Mouse (Mus musculus): ENCODE measurements around the gene Tbx19. TPM values are rescaled to one million over a fixed set of nuclear protein-coding genes. Genes with fewer than 3 reads are reported as not detected.
A peak's percentile ranks its signal among the peaks of the same experiment; 100 is the strongest.

The Tbx19 gene
- total RNA-seq, 2 experiments from 2014 or later: 0.16 to 0.17 TPM

DNA sequence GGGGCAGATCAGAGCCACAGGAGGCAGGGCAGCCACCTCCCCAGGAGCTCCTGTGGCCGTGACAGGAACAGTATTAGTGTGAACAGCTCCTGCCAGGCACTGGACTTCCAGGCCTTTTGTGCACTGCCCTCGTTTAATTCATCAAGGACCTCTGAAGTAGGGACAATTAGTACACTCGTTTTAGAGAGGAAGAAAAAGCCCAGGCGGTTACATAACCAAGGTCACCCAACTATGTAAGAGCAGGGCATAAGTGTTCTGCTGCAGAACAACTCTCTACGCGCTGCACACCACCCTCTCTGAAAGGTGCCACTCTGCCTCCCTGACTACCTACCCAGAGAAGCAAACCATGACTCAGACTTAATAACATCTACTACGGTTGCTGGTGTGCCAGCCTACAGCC, 24.5 kb upstream of the Tbx19 start:
- DNase-seq (ENCODE audit: low spot score in 2 of 2): no peak

DNA sequence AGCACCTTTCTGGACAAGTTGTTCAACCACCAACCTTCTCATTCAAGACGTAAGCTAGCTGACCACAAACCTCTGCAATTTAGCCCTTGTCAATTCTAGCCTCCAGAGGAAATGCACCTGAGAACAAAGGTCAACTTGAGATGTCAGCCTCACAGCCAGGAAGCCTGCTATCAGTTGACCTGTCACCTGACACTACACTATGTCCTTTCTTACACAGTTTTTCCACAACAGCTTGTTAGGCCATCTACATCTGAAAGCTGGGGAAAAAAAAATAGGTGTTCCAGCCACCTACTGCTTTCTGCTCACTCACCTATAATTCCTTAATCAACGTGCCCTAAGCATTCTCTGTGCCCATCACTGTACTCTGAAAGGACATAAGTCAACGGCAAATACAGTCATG, 23.6 kb upstream of the Tbx19 start:
- DNase-seq (ENCODE audit: low spot score in 2 of 2): no peak

DNA sequence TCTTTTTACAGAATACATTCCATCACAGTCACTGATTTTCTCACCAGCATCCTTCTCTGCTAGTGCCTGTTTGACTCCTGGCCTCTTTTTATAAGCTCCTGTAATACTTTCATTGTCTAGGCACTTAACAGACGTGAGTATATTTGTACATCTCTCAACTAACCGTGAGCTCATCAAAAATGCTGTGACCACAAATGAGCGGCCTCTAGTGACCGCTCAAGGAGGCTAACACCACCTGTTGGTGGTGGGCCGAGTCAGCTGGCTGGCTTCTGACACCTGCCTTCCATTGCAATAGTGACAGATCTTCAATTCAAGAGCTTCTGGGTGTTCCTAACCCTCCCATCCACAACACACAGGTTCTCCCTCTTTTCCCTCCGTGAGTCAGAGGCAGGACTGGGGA, 22.8 kb upstream of the Tbx19 start:
- DNase-seq (ENCODE audit: low spot score in 2 of 2): no peak

DNA sequence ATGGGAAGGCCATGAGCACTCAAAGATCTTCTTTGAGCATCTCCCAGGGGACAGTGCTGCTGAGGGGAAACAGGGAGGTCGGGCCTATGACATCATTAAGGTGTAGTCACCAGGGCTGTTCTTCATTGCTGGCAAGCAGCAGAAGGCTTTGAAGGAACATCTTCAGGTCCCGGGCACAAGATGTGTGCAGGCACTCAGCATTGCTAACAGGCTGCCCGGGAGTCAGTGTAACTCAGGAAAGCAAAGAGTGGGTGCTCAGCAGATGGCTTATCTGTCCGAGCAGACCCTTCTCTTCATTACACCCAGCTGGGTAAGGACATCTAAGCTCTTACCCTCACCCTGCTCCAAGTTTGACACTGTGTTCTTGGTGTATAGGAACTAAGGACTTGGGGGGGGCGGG, 18.7 kb upstream of the Tbx19 start:
- DNase-seq (ENCODE audit: low spot score in 2 of 2): no peak

DNA sequence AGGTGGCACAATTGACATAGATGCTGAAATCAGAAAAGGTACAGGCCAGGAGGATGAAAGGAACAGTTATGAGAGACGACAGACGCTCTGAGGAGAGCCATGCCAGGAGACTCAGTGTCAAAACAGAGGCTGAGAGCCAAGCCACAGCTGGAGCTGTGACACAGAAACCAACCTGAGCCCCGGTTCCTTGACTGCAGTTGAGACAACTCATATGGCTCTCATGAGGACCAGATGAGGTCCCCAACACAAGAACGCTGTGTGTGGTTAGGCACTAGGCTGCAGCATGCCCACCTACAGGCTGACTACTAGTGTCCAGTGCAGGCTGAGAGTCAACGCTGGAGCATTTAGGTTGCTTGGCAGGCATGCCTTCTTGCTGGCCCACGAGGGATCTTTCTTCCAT, 17.5 kb upstream of the Tbx19 start:
- DNase-seq (ENCODE audit: low spot score in 2 of 2): no peak

DNA sequence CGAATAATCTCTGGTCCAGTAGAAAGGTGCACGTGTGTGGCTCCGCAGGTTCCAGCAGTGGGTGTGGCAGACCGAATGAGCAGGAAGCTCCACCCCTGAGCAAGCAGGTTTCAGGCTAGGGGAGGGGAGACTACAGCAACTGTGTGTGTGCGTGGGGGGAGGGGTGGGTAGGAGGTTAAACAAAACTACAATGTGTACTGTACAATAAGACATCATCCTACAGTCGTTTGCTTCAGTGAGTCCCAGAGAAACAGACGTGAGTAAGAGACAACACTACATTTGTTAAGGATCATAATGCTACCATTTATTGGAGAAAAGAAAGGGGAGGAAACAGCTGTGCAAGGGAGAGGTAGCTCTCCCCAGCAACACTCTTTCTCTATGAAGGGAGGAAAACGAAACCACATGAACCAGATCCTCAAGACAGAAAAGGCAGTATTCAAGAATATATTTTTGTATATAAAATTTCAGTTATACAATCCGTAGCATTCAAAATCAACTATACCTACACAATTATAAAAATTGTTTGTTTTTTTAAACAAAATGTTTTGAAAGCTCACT, 13.6 kb upstream of the Tbx19 start:
- no peak for DNase-seq (ENCODE audit: low spot score in 2 of 2)

DNA sequence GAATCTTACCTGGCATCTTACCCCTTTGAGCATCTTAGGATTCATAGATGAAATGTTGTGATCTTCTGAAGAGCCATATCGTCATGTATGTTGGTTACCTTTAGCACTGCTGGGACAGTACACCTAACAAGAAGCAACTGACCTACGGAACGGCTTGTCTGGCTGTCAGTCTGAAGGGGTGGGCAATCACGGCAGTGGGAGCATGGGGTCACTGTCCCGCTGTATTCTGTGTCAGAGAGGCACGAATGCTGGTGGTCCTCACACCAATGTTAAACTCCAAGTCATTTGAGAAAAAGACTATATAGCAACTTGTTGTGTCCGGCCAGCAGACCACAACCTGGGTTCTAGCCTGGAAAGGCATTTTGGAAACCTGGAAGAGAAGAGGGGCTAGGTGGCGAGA, 10.7 kb upstream of the Tbx19 start:
- DNase-seq (ENCODE audit: low spot score in 2 of 2): no peak

DNA sequence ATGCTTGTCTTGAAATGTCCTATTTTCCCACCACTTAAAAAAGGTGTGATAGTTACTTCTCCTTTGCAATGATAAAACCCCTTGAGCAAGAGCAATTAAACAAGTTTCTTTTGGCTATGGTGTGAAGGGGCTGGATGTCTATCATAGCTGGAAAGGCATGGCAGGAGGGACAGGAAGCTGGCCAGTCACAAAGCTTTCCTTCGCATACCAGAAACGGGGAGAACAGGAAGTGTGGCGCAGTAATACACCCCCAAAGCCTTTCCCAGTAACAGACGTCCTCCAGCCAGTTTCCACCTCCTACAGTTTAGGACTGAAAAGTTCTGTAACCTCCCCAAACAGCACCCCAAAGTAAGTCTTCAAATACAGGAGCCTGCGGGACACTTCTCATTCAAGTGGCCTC, 9.6 kb upstream of the Tbx19 start:
- no peak for DNase-seq (ENCODE audit: low spot score in 2 of 2)

DNA sequence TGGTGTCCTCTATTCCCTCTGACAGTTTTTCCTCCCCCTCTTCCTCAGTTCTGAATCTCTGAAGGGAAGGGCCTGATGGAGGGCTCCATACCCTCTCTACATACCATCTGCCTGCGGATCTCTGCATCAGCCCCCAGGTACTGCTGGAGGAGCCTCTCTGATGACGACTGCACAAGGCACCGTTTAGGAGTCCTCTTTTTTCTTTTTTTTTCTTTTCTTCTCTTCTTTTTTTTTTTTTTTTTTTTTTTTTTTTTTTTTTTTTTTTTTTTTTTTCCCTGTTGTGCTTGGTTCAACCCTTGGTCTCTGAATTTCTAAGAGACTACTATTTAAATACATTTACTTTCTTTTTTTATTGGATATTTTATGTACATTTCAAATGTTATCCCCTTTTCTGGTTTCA, 8.9 kb upstream of the Tbx19 start:
- DNase-seq (ENCODE audit: low spot score in 2 of 2): no peak

DNA sequence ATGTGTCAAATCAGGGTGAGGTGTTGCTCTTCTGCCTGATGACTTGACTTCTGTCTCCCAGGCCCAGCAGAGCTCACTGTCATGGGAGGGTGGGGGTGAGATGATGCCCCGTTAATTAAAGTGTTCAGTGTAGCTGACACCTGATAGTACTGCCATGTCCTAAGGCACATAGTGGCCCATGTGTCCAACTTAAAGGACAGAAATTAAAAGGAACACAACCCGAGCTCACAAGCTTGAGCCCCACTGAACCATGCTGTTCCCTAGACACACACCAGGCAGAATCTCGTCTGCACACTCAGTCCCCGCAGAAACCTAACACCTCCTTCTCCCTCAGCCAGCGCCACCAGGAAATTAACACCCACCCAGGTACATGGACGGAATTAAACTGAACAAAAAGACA, 4.3 kb upstream of the Tbx19 start:
- no peak for DNase-seq (ENCODE audit: low spot score in 2 of 2)

DNA sequence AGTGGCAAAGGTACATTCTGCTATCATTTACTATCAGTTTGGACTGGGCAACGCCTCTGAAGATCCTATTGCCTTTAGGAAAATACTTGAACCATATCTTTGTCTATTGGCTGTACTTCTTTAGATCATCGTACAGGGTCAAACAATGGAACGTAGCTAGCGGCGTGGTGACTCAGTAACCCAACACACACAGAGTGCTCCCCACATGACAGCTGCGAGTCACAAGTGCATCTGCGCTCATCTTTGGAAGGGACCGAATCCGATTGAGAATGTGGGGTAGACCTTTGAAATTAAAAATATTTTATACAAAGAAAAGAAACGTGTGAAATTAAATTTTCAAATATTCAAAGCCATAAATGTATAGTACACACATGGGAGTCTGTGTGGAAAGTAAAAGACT, 1.7 kb downstream of the Tbx19 start:
- DNase-seq (ENCODE audit: low spot score in 2 of 2): no peak

DNA sequence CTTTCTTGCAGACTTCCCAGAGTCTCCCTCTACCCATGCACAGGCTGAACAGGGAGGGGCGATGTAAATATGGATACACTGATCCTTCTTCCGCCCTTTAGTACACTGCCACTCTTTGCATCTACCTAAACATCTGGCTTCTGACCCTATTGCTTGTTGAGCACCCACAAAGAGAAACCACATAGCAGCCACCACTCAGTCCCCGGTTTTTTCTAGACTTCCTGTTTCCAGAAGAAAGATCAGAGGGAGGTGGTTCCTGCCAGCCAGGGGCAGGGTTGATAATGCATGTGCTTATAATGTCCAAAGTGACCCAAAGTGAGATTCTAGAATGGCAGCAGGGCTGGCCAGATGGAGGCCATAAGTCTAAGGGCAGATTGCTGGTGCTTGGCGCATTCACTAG, 6.4 kb downstream of the Tbx19 start:
- DNase-seq (ENCODE audit: low spot score in 2 of 2): no peak

DNA sequence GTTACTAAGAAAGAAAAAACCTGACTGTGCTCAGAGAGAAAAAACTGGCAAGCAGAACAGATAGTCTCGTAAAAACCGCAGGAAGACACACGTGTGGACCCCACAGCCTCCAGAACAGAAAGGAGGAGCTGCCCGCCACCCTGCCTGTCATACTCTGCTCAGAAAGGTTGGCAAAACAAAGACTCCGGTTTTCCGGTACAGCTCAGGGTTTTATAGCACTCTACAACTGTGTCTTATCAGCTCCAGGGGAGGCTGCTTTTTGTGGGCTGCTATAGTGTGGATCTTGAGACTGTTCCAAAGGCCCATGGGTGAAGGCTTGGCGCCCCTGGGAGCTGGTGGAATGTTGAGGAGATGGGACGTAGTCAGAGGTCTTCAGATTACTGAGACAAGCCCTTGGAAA, 9.4 kb downstream of the Tbx19 start:
- DNase-seq (ENCODE audit: low spot score in 2 of 2): no peak

DNA sequence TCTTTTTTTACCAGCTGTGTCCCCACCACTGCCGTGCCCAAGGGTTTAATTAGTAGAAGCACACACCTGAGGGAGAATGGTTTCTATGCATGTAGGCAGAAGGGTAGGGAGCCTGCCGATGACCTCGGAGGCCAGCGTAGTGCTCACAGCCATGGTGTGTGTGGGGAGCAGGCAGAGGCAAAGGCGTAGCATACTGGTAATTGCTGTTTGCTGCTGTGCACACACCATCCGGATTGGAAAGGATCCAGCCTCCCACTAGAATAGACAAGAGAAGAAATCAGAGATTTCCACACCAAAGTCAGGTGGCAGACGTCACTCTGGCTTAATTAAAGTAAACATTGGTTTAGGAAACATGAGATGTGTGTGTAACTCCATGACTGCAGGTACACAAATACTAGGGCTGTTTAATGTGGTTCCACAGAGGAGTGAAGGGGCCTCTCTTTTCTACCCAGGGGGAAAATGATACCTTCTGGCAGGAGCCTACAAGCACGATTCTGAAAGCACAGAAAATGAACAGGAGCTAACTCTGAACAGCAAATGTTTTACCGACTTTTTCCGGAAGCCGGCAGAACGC, 18.1 kb downstream of the Tbx19 start:
- DNase-seq (ENCODE audit: low spot score in 2 of 2): no peak

DNA sequence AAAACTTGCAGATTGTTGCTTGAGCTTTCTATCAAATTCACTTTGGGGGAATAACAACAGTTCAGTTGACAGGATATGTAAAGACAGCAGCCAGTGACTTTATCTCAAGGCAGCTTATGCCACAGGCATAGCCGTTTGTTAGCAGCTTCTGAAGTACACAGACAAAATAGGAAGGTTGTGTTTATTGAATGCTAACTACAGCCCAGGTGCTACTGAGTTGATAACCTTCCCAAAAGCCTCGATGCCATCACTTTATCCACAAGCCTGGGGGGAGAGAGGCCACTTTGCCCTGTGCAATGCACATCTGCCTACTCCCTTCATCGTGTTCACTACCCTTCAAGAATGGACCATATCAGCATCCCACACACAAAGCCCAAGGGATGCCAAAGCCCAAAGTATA, 20.3 kb downstream of the Tbx19 start:
- no peak for DNase-seq (ENCODE audit: low spot score in 2 of 2)

DNA sequence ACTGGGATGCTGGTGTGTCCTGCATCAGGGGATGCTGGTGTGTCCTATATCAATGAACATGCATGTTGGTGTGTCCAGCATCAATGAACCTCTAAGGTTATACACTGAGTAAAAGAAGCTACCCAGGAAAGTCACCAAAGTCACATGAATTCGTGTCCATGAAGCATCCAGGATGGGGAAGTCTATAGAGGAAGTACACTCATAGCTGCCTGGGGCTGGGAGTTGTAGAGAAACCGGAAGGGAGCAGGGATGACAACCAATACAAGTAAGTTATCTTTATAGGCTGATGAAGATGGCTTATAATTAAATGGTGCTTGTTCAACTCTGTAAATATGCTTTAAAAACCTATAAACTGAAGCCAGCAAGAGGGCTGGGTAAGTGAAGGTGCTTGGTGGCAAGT, 26.7 kb downstream of the Tbx19 start:
- DNase-seq (ENCODE audit: low spot score in 2 of 2): no peak

DNA sequence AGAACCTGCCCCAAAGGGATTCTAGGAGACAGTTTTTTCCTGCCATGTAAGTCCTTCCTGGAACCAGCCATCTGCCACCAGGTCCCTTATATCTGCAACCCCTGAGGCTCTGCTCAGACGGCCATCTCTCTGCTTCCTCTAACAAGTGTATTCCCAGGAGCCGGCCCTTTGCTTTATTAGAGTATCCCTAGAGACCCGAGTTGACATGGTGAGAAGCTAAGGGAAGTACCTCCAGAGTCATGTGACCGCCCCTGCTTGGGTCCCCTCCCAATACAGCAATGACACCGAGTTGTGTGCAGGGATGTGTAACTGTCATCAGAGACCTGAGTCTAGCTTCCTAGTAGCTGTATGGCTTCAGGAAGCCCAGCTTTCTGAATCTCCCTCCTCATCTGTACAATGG, 27.3 kb downstream of the Tbx19 start:
- DNase-seq (ENCODE audit: low spot score in 2 of 2): no peak

DNA sequence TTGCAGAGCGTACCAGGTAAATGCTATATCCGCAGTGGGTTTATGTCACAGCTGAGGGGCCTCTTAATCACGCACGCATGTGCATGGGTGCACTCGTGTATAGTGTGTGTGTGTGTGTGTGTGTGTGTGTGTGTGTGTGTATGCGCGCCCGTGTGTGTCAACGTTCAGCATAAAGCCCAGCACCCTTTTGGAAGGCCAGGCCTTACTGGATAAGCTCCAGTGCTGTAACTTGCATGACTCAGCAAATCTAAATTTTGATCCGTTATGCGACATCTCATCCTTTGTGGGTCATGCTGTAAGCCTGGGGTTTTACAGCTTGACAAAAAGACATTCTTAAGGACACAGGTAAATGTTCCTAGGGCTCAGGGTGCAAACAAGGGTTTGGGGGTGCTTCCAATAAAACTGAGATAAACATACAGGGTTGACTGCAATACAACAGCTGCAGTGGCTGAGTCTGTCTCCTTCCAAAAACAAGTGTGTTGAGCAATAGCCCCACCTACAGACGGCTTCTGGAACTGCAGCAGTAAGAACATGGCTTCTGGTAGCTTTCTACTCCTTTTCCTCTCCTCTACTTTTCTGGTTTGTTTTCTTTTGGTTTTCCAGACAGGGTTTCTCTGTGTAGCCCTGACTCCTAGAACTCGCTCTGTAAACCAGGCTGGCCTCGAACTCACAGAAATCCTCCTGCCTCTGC, 28.2 kb downstream of the Tbx19 start:
- DNase-seq (ENCODE audit: low spot score in 2 of 2): peak in 1 of 2 experiments; percentile 64

DNA sequence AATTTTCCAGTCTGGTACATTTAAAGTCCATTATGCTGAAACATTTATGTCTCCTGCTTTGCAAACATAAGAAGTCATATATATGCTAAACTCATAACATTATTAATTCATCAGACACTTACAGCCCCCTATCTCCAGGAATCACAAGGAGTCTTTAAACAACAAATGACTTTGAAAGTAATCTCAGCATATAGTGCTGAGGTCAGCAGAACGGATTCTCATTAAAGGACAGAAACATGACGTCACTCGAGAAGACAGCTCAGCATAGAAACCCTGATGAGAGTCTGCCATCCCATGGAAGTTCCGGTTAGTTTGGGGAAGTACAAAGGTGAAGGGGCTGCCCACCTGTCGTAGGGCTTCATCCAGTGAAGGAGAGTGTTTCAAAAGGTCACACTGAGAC, 31.0 kb downstream of the Tbx19 start:
- DNase-seq (ENCODE audit: low spot score in 2 of 2): no peak

DNA sequence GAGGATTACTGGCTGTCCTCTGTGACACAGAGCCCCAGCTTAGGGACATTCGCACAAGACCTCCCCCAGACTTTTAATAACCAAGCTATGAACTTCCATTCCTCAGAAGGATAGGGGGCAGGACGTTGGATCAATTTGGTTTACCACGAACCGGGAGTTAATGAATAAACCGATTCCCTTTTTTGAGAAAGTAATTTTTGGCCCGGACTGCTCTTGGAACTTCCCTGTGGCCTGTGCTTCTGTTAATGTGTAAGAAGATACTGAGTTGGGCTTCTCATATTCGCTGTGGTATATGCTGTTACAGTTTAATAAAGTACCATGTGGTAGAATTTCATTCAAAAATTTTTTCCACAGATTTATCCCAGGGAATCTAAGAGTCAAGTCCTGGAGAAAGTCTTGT, 39.5 kb downstream of the Tbx19 start:
- no peak for DNase-seq (ENCODE audit: low spot score in 2 of 2)

DNA sequence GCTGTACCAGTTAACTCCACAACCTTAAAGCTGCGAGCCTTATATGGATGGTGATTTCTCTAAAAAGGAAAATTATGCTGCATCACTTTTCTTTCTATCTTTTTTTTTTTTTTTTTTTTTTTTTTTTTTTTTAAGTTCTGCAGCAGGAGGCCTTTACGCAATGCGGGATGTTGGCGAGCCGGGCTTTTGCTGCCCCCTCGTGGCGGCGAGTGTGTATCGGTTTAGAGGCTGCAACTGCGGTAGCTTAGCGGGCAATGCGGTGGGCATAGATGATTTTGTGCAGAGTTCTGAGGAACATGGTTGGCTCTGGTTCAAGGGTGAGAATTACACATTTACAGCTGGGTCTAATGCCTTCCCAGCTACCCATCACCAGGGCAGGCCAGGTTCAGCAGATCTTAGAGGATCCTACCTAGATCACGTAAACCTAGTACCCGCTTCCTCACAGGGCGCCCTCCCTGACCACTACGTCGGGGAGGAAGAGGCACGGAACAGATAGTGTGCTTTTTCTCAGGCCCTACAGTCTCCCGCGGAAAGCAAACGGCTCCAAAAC, 40.1 kb downstream of the Tbx19 start:
- peak; percentile 81 to 87 for DNase-seq (ENCODE audit: low spot score in 2 of 2)

DNA sequence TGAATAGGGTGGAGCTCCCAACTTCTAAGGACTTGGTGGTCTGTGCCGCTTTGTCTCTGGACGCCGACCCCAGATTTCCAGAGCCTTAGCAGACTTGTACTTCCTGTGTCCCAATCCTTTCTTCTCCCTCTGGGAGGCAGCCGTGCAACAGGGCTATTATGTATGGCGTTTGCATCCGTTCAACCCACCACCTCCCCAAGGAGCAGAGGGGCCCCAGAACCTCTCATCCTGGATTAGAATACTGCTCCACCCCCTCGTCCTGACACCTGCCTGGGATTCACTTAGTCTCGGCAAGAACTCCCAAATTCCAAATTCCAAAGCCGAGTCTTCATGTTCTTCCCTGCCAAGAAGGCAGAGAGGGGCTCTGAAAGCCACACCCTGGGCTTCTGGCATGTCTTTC, 40.8 kb downstream of the Tbx19 start:
- no peak for DNase-seq (ENCODE audit: low spot score in 2 of 2)
